Mouse (Mus musculus) right cerebral cortex, adult 2 months (tissue): Measurements from ENCODE around the gene Ubac1.

Experiments
- DNase-seq, 2 experiments: peaks; one replicate each; pipeline ENCODE4 v3.0.0; 2021 to 2022; ENCODE audit warnings: low spot score in 2 of 2

Ubac1 gene

GRCm38 (mm10) chr2:25975141-25975770, 46.3 kb downstream of the Ubac1 start:
- no peak for DNase-seq

- no peak for DNase-seq
Observed at GRCm38 (mm10) chr2:25970426-25970825, 51.1 kb downstream of the Ubac1 start.

- DNase-seq: no peak
Observed at GRCm38 (mm10) chr2:25969319-25969718, 52.2 kb downstream of the Ubac1 start.

- no peak for DNase-seq
Observed at GRCm38 (mm10) chr2:25949291-25949690, 72.3 kb downstream of the Ubac1 start.
